Mouse (Mus musculus) kidney, adult 2 months (tissue): ENCODE data around the gene Spsb4. TPM values are rescaled to one million over a fixed set of nuclear protein-coding genes. Genes with fewer than 3 reads are reported as not detected.

ENCODE experiments used
- DNase-seq: peaks from one replicate; pipeline ENCODE4 v3.0.0; 2021
- H3K27ac ChIP-seq: fragments of 200-500 bp; 2 replicates; pipeline ENCODE4 v1.5.1; 2012; ENCODE audit warnings: low read depth, low read length, control low read depth, inconsistent platforms; ENCODE audit not compliant: insufficient read depth
- H3K27me3 ChIP-seq: fragments of 200-500 bp; replicated peaks from 2 replicates; pipeline ENCODE4 v1.6.1; 2012; ENCODE audit warnings: mild to moderate bottlenecking, moderate library complexity, low read length, inconsistent platforms; ENCODE audit not compliant: control insufficient read depth, insufficient read depth
- H3K36me3 ChIP-seq: fragments of 200-500 bp; 2 replicates; pipeline ENCODE4 v1.6.1; 2012; ENCODE audit warnings: mild to moderate bottlenecking, moderate library complexity, low read length, inconsistent platforms; ENCODE audit not compliant: control insufficient read depth, insufficient read depth
- H3K4me1 ChIP-seq: fragments of 200-500 bp; 2 replicates; pipeline ENCODE4 v1.6.1; 2011; ENCODE audit warnings: low read length; ENCODE audit not compliant: control insufficient read depth, insufficient read depth
- H3K4me3 ChIP-seq: fragments of 200-500 bp; 2 replicates; pipeline ENCODE4 v1.5.1; 2011; ENCODE audit warnings: mild to moderate bottlenecking, low read depth, low read length, control low read depth; ENCODE audit not compliant: insufficient read depth
- CTCF ChIP-seq: fragments of 200-500 bp; conservative IDR thresholded peaks from 2 replicates; pipeline ENCODE4 v1.5.1; 2011; ENCODE audit warnings: low read depth, mild to moderate bottlenecking, control low read depth, low read length, moderate library complexity, mixed read lengths; ENCODE audit not compliant: insufficient read depth, insufficient read length
- POLR2A ChIP-seq: fragments of 200-500 bp; IDR thresholded peaks from one replicate; pipeline ENCODE4 v1.6.1; 2011; ENCODE audit warnings: low read depth, low read length, control low read depth
- WGBS: fragments of 180-500 bp; shearing (Covaris S2); methylation state at CpG from one replicate; pipeline ENCODE4 v1.1.7; 2018; 5-methylcytosine and 5-hydroxymethylcytosine counted together
- polyA plus RNA-seq: library from polyadenylated mRNA; depleted of rRNA; stranded (reverse); fragments of >200 nt; gene quantifications from 2 replicates; pipeline ENCODE4 v1.2.3, GENCODE M21; 2012

Spsb4 gene
- polyA plus RNA-seq, 1 experiment, result 62.5 TPM

DNA sequence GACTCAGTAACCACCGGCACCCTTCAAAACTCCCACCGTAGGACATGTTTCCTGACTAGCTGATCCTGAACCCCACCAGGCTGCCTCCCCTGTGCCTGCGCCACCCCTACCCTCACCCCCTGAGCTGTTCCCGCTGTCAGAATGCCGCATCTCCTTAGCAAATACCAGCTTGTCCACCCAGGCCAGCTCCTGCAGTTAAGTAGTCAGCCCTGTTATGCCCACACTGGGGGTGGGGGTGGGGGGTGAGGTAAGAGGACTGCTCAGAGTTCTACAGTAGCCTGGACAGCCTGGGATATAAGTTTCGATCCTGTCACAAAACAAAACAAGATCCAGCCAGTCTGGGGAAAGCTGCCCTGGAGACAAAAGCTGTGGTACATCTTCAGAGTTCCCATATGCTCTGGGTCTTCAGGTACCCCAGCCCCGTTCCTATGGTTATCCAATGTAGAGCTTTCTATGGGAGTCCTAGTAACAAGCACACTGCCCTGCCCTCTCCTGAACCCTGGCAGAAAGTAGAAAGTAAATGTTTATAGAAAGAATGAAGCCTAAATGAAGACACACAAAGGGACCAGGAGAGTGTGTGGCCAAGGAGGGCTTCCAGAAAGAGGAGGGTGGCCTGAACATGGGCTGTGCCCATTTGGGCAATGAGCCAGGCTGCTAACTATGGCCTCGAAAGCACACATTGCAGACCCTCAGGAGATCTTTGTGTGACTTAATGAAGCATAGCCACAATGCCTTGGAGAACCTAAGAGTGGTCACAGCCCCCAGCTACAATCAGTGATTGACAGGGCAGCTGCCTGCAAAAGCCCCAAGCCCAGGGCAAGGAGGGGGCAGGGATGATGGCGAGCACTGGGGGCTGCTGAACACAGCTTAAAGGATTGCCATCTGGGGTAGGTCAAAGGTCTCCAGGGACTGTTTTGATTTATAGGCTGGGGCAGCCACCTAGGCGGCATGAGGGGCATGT lies 38.3 kb downstream of the Spsb4 start:
- Histone ChIP-seq H3K4me1 (peaks cover 50% of the 10 kb centered on the region), H3K27me3 (no peaks in the 10 kb centered on the region), H3K27ac (peak overlapping the region; percentile 61), H3K36me3 (no peaks in the 10 kb centered on the region), H3K4me3 (no peak overlapping the region)
- 44% methylated on average over 10 of the region's 10 CpGs for WGBS
- TF ChIP-seq CTCF, result no peak
- no peak for TF ChIP-seq POLR2A
- no peak for DNase-seq

DNA sequence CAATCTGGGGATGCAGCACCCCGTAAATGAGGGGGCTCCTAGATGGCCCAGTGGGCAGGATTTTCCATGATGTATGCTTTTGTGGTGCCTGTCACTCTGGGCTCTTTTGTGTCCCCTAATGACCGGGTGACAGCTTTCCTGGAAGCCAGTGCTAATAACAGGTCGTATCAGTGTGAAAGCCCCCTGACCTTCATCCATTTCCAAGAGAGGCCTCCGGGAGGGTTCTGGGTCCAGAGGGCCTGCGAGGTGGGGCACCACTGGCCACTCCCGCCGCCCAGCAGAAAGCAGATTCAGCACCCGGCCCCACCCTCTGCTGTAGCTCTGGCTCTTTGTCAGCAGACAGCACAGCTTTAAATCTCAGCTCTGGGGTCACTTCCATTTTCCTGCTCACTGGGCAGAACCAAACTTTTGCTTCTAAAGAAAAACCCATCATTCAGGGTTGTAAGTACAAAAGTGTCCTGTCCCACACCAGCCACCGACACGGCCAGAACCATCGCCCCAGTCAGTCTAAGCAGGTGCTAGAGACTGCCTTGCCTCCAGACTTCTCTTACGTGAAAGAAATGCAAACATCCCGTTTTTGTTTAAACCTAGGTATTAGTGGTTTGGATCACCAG lies 39.1 kb downstream of the Spsb4 start:
- Histone ChIP-seq H3K4me3 (no peak overlapping the region), H3K4me1 (peaks cover 50% of the 10 kb centered on the region), H3K36me3 (no peaks in the 10 kb centered on the region), H3K27me3 (no peaks in the 10 kb centered on the region), H3K27ac (peak overlapping the region; percentile 61)
- TF ChIP-seq POLR2A, result no peak
- TF ChIP-seq CTCF, result no peak
- DNase-seq, result peak; percentile 74
- WGBS, result 35% methylated on average over 13 of the region's 13 CpGs

DNA sequence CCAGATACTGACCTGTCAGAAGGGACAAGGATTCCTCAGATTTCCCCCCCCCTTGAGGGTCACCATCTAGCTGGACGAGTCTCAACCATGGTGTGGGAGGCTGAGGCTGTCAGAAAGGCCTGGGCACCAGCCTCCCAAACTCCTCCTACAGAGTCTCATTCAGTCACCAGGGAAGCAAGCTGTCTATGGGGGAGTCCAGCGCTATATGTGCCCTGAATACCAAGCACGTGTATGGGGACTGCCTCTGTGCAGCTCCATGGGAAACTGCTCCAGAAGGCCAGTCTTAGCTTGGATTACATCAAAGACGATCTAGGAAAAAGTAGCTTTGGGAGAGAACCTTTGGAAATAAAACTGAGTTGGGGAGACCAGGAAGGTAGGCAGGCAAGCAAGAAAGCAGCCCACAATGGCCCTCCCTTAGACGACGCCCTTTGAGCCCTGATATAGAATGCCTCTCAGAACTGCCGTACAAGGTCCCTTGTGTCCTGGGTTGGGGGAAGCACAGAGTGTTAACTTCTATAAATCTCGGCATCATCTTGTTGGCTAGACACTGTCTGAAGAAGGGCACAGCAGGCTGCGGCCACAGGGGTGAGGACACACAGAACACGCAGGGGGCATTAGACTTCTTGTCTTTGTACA lies 40.4 kb downstream of the Spsb4 start:
- no peak for DNase-seq
- peak overlapping the region; percentile 18; the same call in 1 of the 2 replicates for H3K27ac ChIP-seq

DNA sequence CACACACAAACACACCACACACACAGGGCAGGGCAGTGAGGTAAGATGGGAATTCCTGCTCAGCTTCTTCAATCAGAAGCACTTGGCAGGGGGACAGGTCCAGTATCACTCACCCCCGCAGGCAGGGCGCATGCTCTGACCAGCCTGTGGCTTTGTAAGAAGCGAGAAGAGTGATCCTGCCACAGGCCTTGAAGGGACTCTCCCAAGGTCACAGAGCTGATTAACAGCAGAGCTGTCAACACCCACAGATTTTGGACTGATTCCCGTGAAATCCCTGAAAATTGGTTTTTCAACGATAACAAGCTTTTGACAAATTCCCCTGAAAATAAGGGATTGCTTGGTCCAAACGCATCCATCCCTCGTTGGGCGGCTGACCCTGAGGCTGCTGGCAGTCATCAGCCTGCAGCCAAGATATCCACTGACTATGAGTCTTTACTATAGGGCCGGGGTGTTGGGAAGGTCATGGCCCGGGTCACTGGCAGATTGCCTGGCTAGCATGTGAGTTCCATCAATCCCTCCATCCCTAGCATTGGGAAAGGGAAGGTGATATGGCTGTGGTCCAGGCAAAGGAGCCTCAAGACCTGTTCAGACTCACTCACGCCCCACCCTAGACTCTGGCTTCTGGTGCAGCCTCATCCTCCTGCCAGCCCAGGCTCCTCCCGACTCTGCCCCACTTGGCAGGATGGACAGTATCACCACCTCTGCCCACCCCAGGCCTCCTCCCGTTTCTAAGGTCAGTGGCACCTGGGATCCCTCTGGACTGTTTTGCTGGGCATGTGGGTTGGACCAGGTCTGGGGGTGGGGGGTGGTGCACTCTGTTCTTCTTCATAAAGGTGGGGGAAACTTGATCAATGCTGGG lies 41.1 kb downstream of the Spsb4 start:
- peak; percentile 82 for DNase-seq
- H3K4me3 ChIP-seq, result no peak overlapping the region
- H3K36me3 ChIP-seq, result no peaks in the 10 kb centered on the region
- 42% methylated on average over 13 of the region's 13 CpGs for WGBS
- no peaks in the 10 kb centered on the region for H3K27me3 ChIP-seq
- TF ChIP-seq POLR2A, result no peak
- TF ChIP-seq CTCF, result no peak
- peaks cover 63% of the 10 kb centered on the region for H3K4me1 ChIP-seq
- no peak overlapping the region; the same call in 1 of the 2 replicates for H3K27ac ChIP-seq

More for the DNA sequence above, 40.4 kb downstream of the Spsb4 start:
- TF ChIP-seq POLR2A, result no peak
- no peak for TF ChIP-seq CTCF
- Histone ChIP-seq H3K27me3 (no peaks in the 10 kb centered on the region), H3K4me3 (no peak overlapping the region), H3K36me3 (no peaks in the 10 kb centered on the region), H3K4me1 (peaks cover 59% of the 10 kb centered on the region)
- 67% methylated on average over 10 of the region's 10 CpGs for WGBS

DNA sequence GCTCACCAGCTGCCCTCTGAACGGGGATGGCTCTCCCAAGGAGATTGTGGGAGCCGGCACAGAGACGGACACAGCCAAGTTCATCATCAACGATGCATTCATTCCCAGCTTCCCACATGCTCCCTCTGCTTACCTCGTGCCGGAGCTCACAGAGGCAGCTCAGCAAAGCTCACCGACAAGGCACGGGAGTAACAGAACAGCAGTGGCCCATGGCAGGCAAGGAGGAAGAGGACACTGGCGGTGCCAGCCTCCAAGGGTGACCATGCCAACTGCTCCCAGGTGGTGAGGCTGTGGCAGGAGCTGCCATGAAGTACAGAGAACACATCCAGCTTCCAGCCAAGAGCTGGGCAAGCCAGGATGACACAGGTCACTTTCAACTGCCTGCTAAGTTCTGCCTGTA lies 45.6 kb downstream of the Spsb4 start:
- TF ChIP-seq POLR2A (no peak), CTCF (no peak)
- Histone ChIP-seq H3K36me3 (no peaks in the 10 kb centered on the region), H3K27me3 (no peaks in the 10 kb centered on the region), H3K27ac (peak overlapping the region; percentile 42), H3K4me1 (peaks cover 48% of the 10 kb centered on the region), H3K4me3 (no peak overlapping the region)
- peak; percentile 64 for DNase-seq
- WGBS, result 48% methylated on average over 9 of the region's 9 CpGs

DNA sequence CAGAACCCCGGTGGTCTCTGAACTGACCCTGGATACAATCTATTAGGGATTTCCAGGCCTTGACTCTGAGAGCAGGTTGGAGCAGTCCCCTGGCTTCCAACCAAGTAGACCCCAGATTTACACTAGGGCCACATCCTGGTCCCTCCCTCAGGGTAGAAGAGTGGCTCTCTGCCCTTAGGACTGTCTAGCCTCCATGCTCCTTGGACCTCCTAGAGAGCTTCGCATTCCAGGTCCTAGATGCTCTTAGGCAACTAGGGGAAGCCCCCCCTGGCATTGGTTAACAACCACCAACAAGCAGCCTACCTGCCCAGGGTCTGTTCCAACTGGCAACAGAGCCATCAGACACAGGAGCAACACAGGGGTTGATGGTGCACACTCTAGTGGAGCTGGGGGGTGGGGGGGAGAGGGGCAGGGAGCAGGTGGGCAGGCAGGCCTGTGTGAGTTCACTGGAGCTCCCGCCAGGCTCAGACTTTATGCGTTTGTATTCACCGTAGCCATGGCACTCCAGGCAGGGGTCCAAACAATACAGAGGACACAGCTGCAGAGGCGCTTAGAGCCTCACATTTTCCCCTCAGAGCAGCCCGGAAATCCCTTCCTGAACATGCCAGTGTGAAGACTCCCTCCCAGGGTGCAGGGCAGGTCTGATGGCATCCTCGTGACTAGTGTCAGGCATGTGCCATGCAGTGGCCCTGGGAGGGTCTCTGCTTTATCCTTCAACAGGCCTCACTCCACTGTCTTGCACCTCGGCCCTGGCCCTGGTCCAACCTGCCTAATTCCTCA lies 46.8 kb downstream of the Spsb4 start:
- Histone ChIP-seq H3K27me3 (no peaks in the 10 kb centered on the region), H3K36me3 (no peaks in the 10 kb centered on the region), H3K27ac (peak overlapping the region; percentile 8; the same call in 1 of the 2 replicates), H3K4me1 (peaks cover 48% of the 10 kb centered on the region), H3K4me3 (no peak overlapping the region)
- TF ChIP-seq POLR2A (no peak), CTCF (no peak)
- peak; percentile 50 for DNase-seq
- WGBS, result 25% methylated on average over 9 of the region's 9 CpGs
